Mouse (Mus musculus): Measurements from ENCODE around the gene Samhd1. TPM values are rescaled to one million over a fixed set of nuclear protein-coding genes. Genes with fewer than 3 reads are reported as not detected.
"Not testable (repeated sequence)": the region's sequence is repeated elsewhere in the genome, so short reads cannot be mapped to it uniquely, and the experiment has no call there.

Gene Samhd1
- polyA plus RNA-seq, 1 experiment, result 82.5 TPM

- no peaks in the 10 kb centered on the region for H3K4me1 ChIP-seq (ENCODE audit: control insufficient read depth, insufficient read depth, low read length)
- H3K36me3 ChIP-seq (ENCODE audit: control insufficient read depth, insufficient read depth, low read length, poor library complexity, severe bottlenecking), result peaks cover 7% of the 10 kb centered on the region; the same call in 1 of the 2 replicates
- H3K4me3 ChIP-seq (ENCODE audit: low read depth, low read length), result no peak overlapping the region
Observed at GRCm38 (mm10) chr2:157170626-157171025, 35.6 kb upstream of the Samhd1 start.

GRCm38 (mm10) chr2:157170166-157170565 is 35.1 kb upstream of the Samhd1 start:
- Histone ChIP-seq H3K27me3 (ENCODE audit: control insufficient read depth, insufficient read depth, low read length, poor library complexity, severe bottlenecking) (no peaks in the 10 kb centered on the region), H3K36me3 (ENCODE audit: control insufficient read depth, insufficient read depth, low read length, poor library complexity, severe bottlenecking) (peaks cover 7% of the 10 kb centered on the region; the same call in 1 of the 2 replicates), H3K27ac (ENCODE audit: insufficient read depth, low read length) (no peak overlapping the region), H3K4me3 (ENCODE audit: low read depth, low read length) (no peak overlapping the region), H3K9ac (ENCODE audit: low read depth, poor library complexity, severe bottlenecking) (no peak overlapping the region), H3K4me1 (ENCODE audit: control insufficient read depth, insufficient read depth, low read length) (no peaks in the 10 kb centered on the region), H3K9me3 (replicated peaks; ENCODE audit: control insufficient read depth, insufficient read depth, low read length, poor library complexity, severe bottlenecking) (no peaks in the 10 kb centered on the region)
- TF ChIP-seq EP300 (IDR thresholded peaks at IDR 0.05; ENCODE audit: insufficient read depth, low read depth, low read length), result no peak
- no peak for TF ChIP-seq POLR2A (IDR thresholded peaks at IDR 0.05; ENCODE audit: insufficient read depth, low read length)
- no peak for TF ChIP-seq CTCF (IDR thresholded peaks at IDR 0.05; ENCODE audit: low read depth, low read length)

More at GRCm38 (mm10) chr2:157170626-157171025, 35.6 kb upstream of the Samhd1 start:
- Histone ChIP-seq H3K27me3 (ENCODE audit: control insufficient read depth, insufficient read depth, low read length, poor library complexity, severe bottlenecking) (no peaks in the 10 kb centered on the region), H3K9me3 (replicated peaks; ENCODE audit: control insufficient read depth, insufficient read depth, low read length, poor library complexity, severe bottlenecking) (no peaks in the 10 kb centered on the region), H3K9ac (ENCODE audit: low read depth, poor library complexity, severe bottlenecking) (no peak overlapping the region), H3K27ac (ENCODE audit: insufficient read depth, low read length) (no peak overlapping the region)
- no peak for TF ChIP-seq EP300 (IDR thresholded peaks at IDR 0.05; ENCODE audit: insufficient read depth, low read depth, low read length)
- TF ChIP-seq CTCF (IDR thresholded peaks at IDR 0.05; ENCODE audit: low read depth, low read length), result no peak
- TF ChIP-seq POLR2A (IDR thresholded peaks at IDR 0.05; ENCODE audit: insufficient read depth, low read length), result no peak

- no peaks in the 10 kb centered on the region for H3K27me3 ChIP-seq (ENCODE audit: control insufficient read depth, insufficient read depth, low read length, poor library complexity, severe bottlenecking)
- no peak for TF ChIP-seq CTCF (IDR thresholded peaks at IDR 0.05; ENCODE audit: low read depth, low read length)
- TF ChIP-seq POLR2A (IDR thresholded peaks at IDR 0.05; ENCODE audit: insufficient read depth, low read length), result no peak
- no peak for TF ChIP-seq EP300 (IDR thresholded peaks at IDR 0.05; ENCODE audit: insufficient read depth, low read depth, low read length)
- no peak overlapping the region for H3K27ac ChIP-seq (ENCODE audit: insufficient read depth, low read length)
- H3K9me3 ChIP-seq (replicated peaks; ENCODE audit: control insufficient read depth, insufficient read depth, low read length, poor library complexity, severe bottlenecking), result no peaks in the 10 kb centered on the region
- H3K36me3 ChIP-seq (ENCODE audit: control insufficient read depth, insufficient read depth, low read length, poor library complexity, severe bottlenecking), result 0 out of 2 replicates have a peak, but pooled peaks cover 2% of the 10 kb centered on the region
- H3K4me1 ChIP-seq (ENCODE audit: control insufficient read depth, insufficient read depth, low read length), result no peaks in the 10 kb centered on the region
- no peak overlapping the region for H3K9ac ChIP-seq (ENCODE audit: low read depth, poor library complexity, severe bottlenecking)
- no peak overlapping the region for H3K4me3 ChIP-seq (ENCODE audit: low read depth, low read length)
Observed at GRCm38 (mm10) chr2:157166371-157167080, 31.5 kb upstream of the Samhd1 start.

- not testable (repeated sequence) for H3K9me3 ChIP-seq (replicated peaks; ENCODE audit: control insufficient read depth, insufficient read depth, low read length, poor library complexity, severe bottlenecking); H3K36me3 ChIP-seq (ENCODE audit: control insufficient read depth, insufficient read depth, low read length, poor library complexity, severe bottlenecking); H3K4me3 ChIP-seq (ENCODE audit: low read depth, low read length); H3K9ac ChIP-seq (ENCODE audit: low read depth, poor library complexity, severe bottlenecking); H3K4me1 ChIP-seq (ENCODE audit: control insufficient read depth, insufficient read depth, low read length); H3K27ac ChIP-seq (ENCODE audit: insufficient read depth, low read length); H3K27me3 ChIP-seq (ENCODE audit: control insufficient read depth, insufficient read depth, low read length, poor library complexity, severe bottlenecking)
Observed at GRCm38 (mm10) chr2:157165312-157166224, 30.5 kb upstream of the Samhd1 start.

GRCm38 (mm10) chr2:157164101-157164500 is 29.0 kb upstream of the Samhd1 start:
- no peaks in the 10 kb centered on the region for H3K4me1 ChIP-seq (ENCODE audit: control insufficient read depth, insufficient read depth, low read length)
- H3K4me3 ChIP-seq (ENCODE audit: low read depth, low read length), result no peak overlapping the region
- H3K36me3 ChIP-seq (ENCODE audit: control insufficient read depth, insufficient read depth, low read length, poor library complexity, severe bottlenecking), result no peaks in the 10 kb centered on the region; the same call in none of the 2 replicates
- no peaks in the 10 kb centered on the region for H3K9me3 ChIP-seq (replicated peaks; ENCODE audit: control insufficient read depth, insufficient read depth, low read length, poor library complexity, severe bottlenecking)
- no peaks in the 10 kb centered on the region for H3K27me3 ChIP-seq (ENCODE audit: control insufficient read depth, insufficient read depth, low read length, poor library complexity, severe bottlenecking)
- no peak overlapping the region for H3K27ac ChIP-seq (ENCODE audit: insufficient read depth, low read length)
- no peak overlapping the region for H3K9ac ChIP-seq (ENCODE audit: low read depth, poor library complexity, severe bottlenecking)
- TF ChIP-seq POLR2A (IDR thresholded peaks at IDR 0.05; ENCODE audit: insufficient read depth, low read length) (no peak), CTCF (IDR thresholded peaks at IDR 0.05; ENCODE audit: low read depth, low read length) (no peak), EP300 (IDR thresholded peaks at IDR 0.05; ENCODE audit: insufficient read depth, low read depth, low read length) (no peak)

- Histone ChIP-seq H3K9ac (ENCODE audit: low read depth, poor library complexity, severe bottlenecking) (no peak overlapping the region), H3K36me3 (ENCODE audit: control insufficient read depth, insufficient read depth, low read length, poor library complexity, severe bottlenecking) (peaks cover 3% of the 10 kb centered on the region), H3K27ac (ENCODE audit: insufficient read depth, low read length) (no peak overlapping the region)
Observed at GRCm38 (mm10) chr2:157156079-157156478, 21.0 kb upstream of the Samhd1 start.

More at GRCm38 (mm10) chr2:157156079-157156478, 21.0 kb upstream of the Samhd1 start:
- Histone ChIP-seq H3K27me3 (ENCODE audit: control insufficient read depth, insufficient read depth, low read length, poor library complexity, severe bottlenecking) (no peaks in the 10 kb centered on the region), H3K4me3 (ENCODE audit: low read depth, low read length) (no peak overlapping the region), H3K4me1 (ENCODE audit: control insufficient read depth, insufficient read depth, low read length) (no peaks in the 10 kb centered on the region), H3K9me3 (replicated peaks; ENCODE audit: control insufficient read depth, insufficient read depth, low read length, poor library complexity, severe bottlenecking) (no peaks in the 10 kb centered on the region)
- TF ChIP-seq EP300 (IDR thresholded peaks at IDR 0.05; ENCODE audit: insufficient read depth, low read depth, low read length) (no peak), CTCF (IDR thresholded peaks at IDR 0.05; ENCODE audit: low read depth, low read length) (no peak), POLR2A (IDR thresholded peaks at IDR 0.05; ENCODE audit: insufficient read depth, low read length) (no peak)
